Mouse (Mus musculus): Measurements from ENCODE around the gene Ergic2. TPM values are rescaled to one million over a fixed set of nuclear protein-coding genes. Genes with fewer than 3 reads are reported as not detected.

The Ergic2 gene
- total RNA-seq (2014; fragmentation: Nextera tagmentation) (72.8 and 125 TPM in 2 replicates), total RNA-seq (2017) (143 and 148 TPM in 2 replicates)

- ATAC-seq (replicated peaks; ENCODE audit: low FRiP score, low TSS enrichment, poor library complexity, severe bottlenecking): peak; percentile 94
Observed at GRCm38 (mm10) chr6:148211897-148212680, at the start of gene Ergic2. Gene Ergic2 (minus strand): TSS chr6:148212374.

GRCm38 (mm10) chr6:148260729-148261101 lies 48.5 kb upstream of the Ergic2 start:
- ATAC-seq (replicated peaks; ENCODE audit: low FRiP score, low TSS enrichment, poor library complexity, severe bottlenecking): no peak

GRCm38 (mm10) chr6:148259979-148260728 lies 48.0 kb upstream of the Ergic2 start:
- no peak for ATAC-seq (replicated peaks; ENCODE audit: low FRiP score, low TSS enrichment, poor library complexity, severe bottlenecking)

- no peak for ATAC-seq (replicated peaks; ENCODE audit: low FRiP score, low TSS enrichment, poor library complexity, severe bottlenecking)
Observed at GRCm38 (mm10) chr6:148259074-148259473, 46.9 kb upstream of the Ergic2 start.

- ATAC-seq (replicated peaks; ENCODE audit: low FRiP score, low TSS enrichment, poor library complexity, severe bottlenecking): no peak
Observed at GRCm38 (mm10) chr6:148257805-148258204, 45.6 kb upstream of the Ergic2 start.

GRCm38 (mm10) chr6:148256109-148256508 lies 43.9 kb upstream of the Ergic2 start:
- ATAC-seq (replicated peaks; ENCODE audit: low FRiP score, low TSS enrichment, poor library complexity, severe bottlenecking): no peak

GRCm38 (mm10) chr6:148255395-148256053 lies 43.4 kb upstream of the Ergic2 start:
- no peak for ATAC-seq (replicated peaks; ENCODE audit: low FRiP score, low TSS enrichment, poor library complexity, severe bottlenecking)

- ATAC-seq (replicated peaks; ENCODE audit: low FRiP score, low TSS enrichment, poor library complexity, severe bottlenecking): no peak
Observed at GRCm38 (mm10) chr6:148249221-148249620, 37.0 kb upstream of the Ergic2 start.

GRCm38 (mm10) chr6:148248625-148249024 lies 36.5 kb upstream of the Ergic2 start:
- peak; percentile 60; the same call in 1 of the 2 replicates for ATAC-seq (replicated peaks; ENCODE audit: low FRiP score, low TSS enrichment, poor library complexity, severe bottlenecking)

- no peak for ATAC-seq (replicated peaks; ENCODE audit: low FRiP score, low TSS enrichment, poor library complexity, severe bottlenecking)
Observed at GRCm38 (mm10) chr6:148246544-148246943, 34.4 kb upstream of the Ergic2 start.

GRCm38 (mm10) chr6:148244836-148245235 lies 32.7 kb upstream of the Ergic2 start:
- no peak for ATAC-seq (replicated peaks; ENCODE audit: low FRiP score, low TSS enrichment, poor library complexity, severe bottlenecking)

GRCm38 (mm10) chr6:148242304-148242703 lies 30.1 kb upstream of the Ergic2 start:
- ATAC-seq (replicated peaks; ENCODE audit: low FRiP score, low TSS enrichment, poor library complexity, severe bottlenecking): no peak

- no peak for ATAC-seq (replicated peaks; ENCODE audit: low FRiP score, low TSS enrichment, poor library complexity, severe bottlenecking)
Observed at GRCm38 (mm10) chr6:148241685-148242084, 29.5 kb upstream of the Ergic2 start.

- no peak for ATAC-seq (replicated peaks; ENCODE audit: low FRiP score, low TSS enrichment, poor library complexity, severe bottlenecking)
Observed at GRCm38 (mm10) chr6:148239311-148239710, 27.1 kb upstream of the Ergic2 start.

- no peak for ATAC-seq (replicated peaks; ENCODE audit: low FRiP score, low TSS enrichment, poor library complexity, severe bottlenecking)
Observed at GRCm38 (mm10) chr6:148237453-148237852, 25.3 kb upstream of the Ergic2 start.

- no peak for ATAC-seq (replicated peaks; ENCODE audit: low FRiP score, low TSS enrichment, poor library complexity, severe bottlenecking)
Observed at GRCm38 (mm10) chr6:148234105-148234828, 22.1 kb upstream of the Ergic2 start.

GRCm38 (mm10) chr6:148227542-148227941 lies 15.4 kb upstream of the Ergic2 start:
- 0 out of 2 replicates have a peak, but pooled peaks have one; percentile 18 for ATAC-seq (replicated peaks; ENCODE audit: low FRiP score, low TSS enrichment, poor library complexity, severe bottlenecking)

- no peak for ATAC-seq (replicated peaks; ENCODE audit: low FRiP score, low TSS enrichment, poor library complexity, severe bottlenecking)
Observed at GRCm38 (mm10) chr6:148222686-148223085, 10.5 kb upstream of the Ergic2 start.

- ATAC-seq (replicated peaks; ENCODE audit: low FRiP score, low TSS enrichment, poor library complexity, severe bottlenecking): peak; percentile 80
Observed at GRCm38 (mm10) chr6:148218235-148219076, 6.3 kb upstream of the Ergic2 start.
